In genomic region chr2:91065544-91065943, GRCm38 (mm10) we compare ENCODE assay signal across 8 mouse cellular contexts. TPM values are rescaled to one million over a fixed set of nuclear protein-coding genes. Genes with fewer than 3 reads are reported as not detected.
DNase-seq lines count a peak whose midpoint lies in the region; ATAC-seq lines count a peak whose summit lies in the region.
"Had no signal": no experiment of that assay in that cellular context is flagged by ENCODE, and none has a peak within 500 bp of the region (broad histone marks: within the 10 kb centered on the region; RNA-seq: fewer than 3 reads in every experiment).

No protein-coding gene starts in this region.

- intact Hi-C loops in left cerebral cortex, postnatal 10 days (cut with DNase I), result no loop called here
- intact Hi-C loops in left cerebral cortex, postnatal 36 days (cut with DNase I), result loop anchor here (10.0 kb wide), 1 partner anchor 151 kb away; no protein-coding TSS in a partner anchor

- no peak overlapping the region for H3K4me3 ChIP-seq in heart, embryonic 16.5 days (ENCODE audit: low read length)
- H3K4me3 ChIP-seq: limb, embryonic 12.5 days had no signal

- H3K36me3 ChIP-seq in heart, embryonic 16.5 days (ENCODE audit: control insufficient read depth, insufficient read depth), result peaks cover 24% of the 10 kb centered on the region

- WGBS in heart, embryonic 16.5 days, result 50% methylated on average over 3 of the region's 3 CpGs

- H3K27me3 ChIP-seq in heart, embryonic 16.5 days (ENCODE audit: control insufficient read depth, insufficient read depth, low read length), result no peaks in the 10 kb centered on the region
- H3K27me3 ChIP-seq: limb, embryonic 12.5 days had no signal

- no peak for ATAC-seq in heart, embryonic 16.5 days (replicated peaks; ENCODE audit: extremely low read depth, insufficient read depth, low FRiP score)

- H3K27ac ChIP-seq in heart, embryonic 16.5 days (ENCODE audit: low read length), result peak overlapping the region; percentile 57
- H3K27ac ChIP-seq: limb, embryonic 12.5 days had no signal

- H3K4me2 ChIP-seq in heart, embryonic 16.5 days (ENCODE audit: low read depth, low read length), result no peak overlapping the region
- H3K4me2 ChIP-seq: limb, embryonic 12.5 days had no signal

- no peak overlapping the region for H3K9ac ChIP-seq in heart, embryonic 16.5 days (ENCODE audit: low read length)
- H3K9ac ChIP-seq: limb, embryonic 12.5 days had no signal

- DNase-seq in left cerebral cortex, postnatal 10 days (ENCODE audit: extremely low spot score in 1 of 2, low spot score in 2 of 2), result peak; percentile 61 to 75
- DNase-seq in left cerebral cortex, postnatal 36 days (ENCODE audit: low spot score in 2 of 2), result no peak
- peak; percentile 65 for DNase-seq in ES-CJ7 (ENCODE audit: low read depth, low spot score)
- peak; percentile 58 for DNase-seq in adrenal gland, postnatal 25 days
- DNase-seq in lung, postnatal 36 days, result peak; percentile 67
- no peak for DNase-seq in ovary, postnatal 14 days (ENCODE audit: low spot score)

- H3K4me1 ChIP-seq in heart, embryonic 16.5 days (ENCODE audit: control insufficient read depth, insufficient read depth, low read length), result peaks cover 45% of the 10 kb centered on the region

- no peaks in the 10 kb centered on the region for H3K9me3 ChIP-seq in heart, embryonic 16.5 days (replicated peaks; ENCODE audit: control insufficient read depth, low read length)
- H3K9me3 ChIP-seq: limb, embryonic 12.5 days had no signal

RNA-seq across cellular contexts. Expression of gene Slc39a13, which starts 4.7 kb away (rescaled TPM):
- total RNA-seq in left cerebral cortex, postnatal 10 days (2021), result 10 to 100 TPM; 25.7 to 27.6 TPM
- total RNA-seq in left cerebral cortex, postnatal 36 days (2021), result 10 to 100 TPM; 27.6 to 36.6 TPM
- 31.2 and 32.7 TPM in 2 replicates for total RNA-seq in adrenal gland, postnatal 25 days (2021)
- polyA plus RNA-seq in heart, embryonic 16.5 days (2015; fragmentation: Nextera tagmentation; extraction: Ambion mirVana), result 56.9 and 61.3 TPM in 2 replicates

RNA-seq across cellular contexts. Expression of gene Psmc3, which starts 11.7 kb away (rescaled TPM):
- 100 to 1,000 TPM; 207 to 208 TPM for total RNA-seq in left cerebral cortex, postnatal 10 days (2021)
- total RNA-seq in left cerebral cortex, postnatal 36 days (2021), result 100 to 1,000 TPM; 206 to 234 TPM
- total RNA-seq in adrenal gland, postnatal 25 days (2021), result 203 and 258 TPM in 2 replicates
- 239 and 255 TPM in 2 replicates for polyA plus RNA-seq in heart, embryonic 16.5 days (2015; fragmentation: Nextera tagmentation; extraction: Ambion mirVana)

RNA-seq across cellular contexts. Expression of gene Spi1, which starts 16.6 kb away (rescaled TPM):
- 1 to 10 TPM; 5.2 to 5.6 TPM for total RNA-seq in left cerebral cortex, postnatal 10 days (2021)
- total RNA-seq in left cerebral cortex, postnatal 36 days (2021), result 1 to 10 TPM; 4.1 to 5.5 TPM
- total RNA-seq in adrenal gland, postnatal 25 days (2021), result 3.0 and 3.3 TPM in 2 replicates
- polyA plus RNA-seq in heart, embryonic 16.5 days (2015; fragmentation: Nextera tagmentation; extraction: Ambion mirVana), result 3.6 and 5.2 TPM in 2 replicates

RNA-seq across cellular contexts. Expression of gene Rapsn, which starts 30.1 kb away (rescaled TPM):
- under 1 TPM; 0.24 to 0.49 TPM for total RNA-seq in left cerebral cortex, postnatal 10 days (2021)
- total RNA-seq in left cerebral cortex, postnatal 36 days (2021), result under 1 TPM; 0.47 to 0.54 TPM
- 2.1 and 2.9 TPM in 2 replicates for total RNA-seq in adrenal gland, postnatal 25 days (2021)
- polyA plus RNA-seq in heart, embryonic 16.5 days (2015; fragmentation: Nextera tagmentation; extraction: Ambion mirVana), result 40.9 and 43.4 TPM in 2 replicates

RNA-seq across cellular contexts. Expression of gene Mybpc3, which starts 52.4 kb away (rescaled TPM):
- total RNA-seq in left cerebral cortex, postnatal 10 days (2021), result under 1 TPM; 0.51 to 0.61 TPM
- under 1 TPM; 0.41 to 0.81 TPM for total RNA-seq in left cerebral cortex, postnatal 36 days (2021)
- total RNA-seq in adrenal gland, postnatal 25 days (2021), result not detected in 2 replicates
- polyA plus RNA-seq in heart, embryonic 16.5 days (2015; fragmentation: Nextera tagmentation; extraction: Ambion mirVana), result 1,022 and 1,203 TPM in 2 replicates

Comparison
In these comparisons a context has a peak if more than half of its experiments do, and no peak if none do; other contexts are left out.
1. DNase-seq: peak in left cerebral cortex, postnatal 10 days (2 of 2), ES-CJ7 (single experiment), adrenal gland, postnatal 25 days (single experiment) and lung, postnatal 36 days (single experiment); none in left cerebral cortex, postnatal 36 days (0 of 2) and ovary, postnatal 14 days (single experiment).